Mouse (Mus musculus) G1E (cell line): ENCODE measurements at regions not wholly inside any gene's neighbourhood (a gene's known extent, or its start where the extent isn't known, plus 50 kb on each side); places are given as distances from the start of the nearest gene placed in this dataset.

Experiments used
- ATAC-seq: 2 replicates; pipeline ENCODE4 v1.8.0; 2016; ENCODE audit warnings: mild to moderate bottlenecking; ENCODE audit not compliant: insufficient number of reproducible peaks, poor library complexity, low FRiP score, severe bottlenecking; ENCODE audit errors: extremely low read depth
- DNase-seq: peaks from one replicate; pipeline ENCODE4 v3.0.0; 2012; ENCODE audit warnings: low spot score
- H3K27me3 ChIP-seq: 2 replicates; pipeline ENCODE4 v1.6.1; 2012; ENCODE audit warnings: mild to moderate bottlenecking, low read length, inconsistent platforms; ENCODE audit not compliant: insufficient read depth
- H3K36me3 ChIP-seq: replicated peaks from 2 replicates; pipeline ENCODE3; 2012; ENCODE audit warnings: mild to moderate bottlenecking, inconsistent platforms
- H3K4me1 ChIP-seq: 2 replicates; pipeline ENCODE4 v1.6.1; 2012; ENCODE audit warnings: low read depth, low read length, inconsistent platforms, mixed read lengths; ENCODE audit not compliant: insufficient read depth
- H3K4me3 ChIP-seq: 2 replicates; pipeline ENCODE4 v1.5.1; 2012; ENCODE audit warnings: low read depth, mild to moderate bottlenecking, inconsistent platforms, low read length, moderate library complexity, mixed read lengths
- H3K9me3 ChIP-seq: replicated peaks from 2 replicates; pipeline ENCODE4 v1.6.1; 2012; ENCODE audit warnings: inconsistent platforms
- CTCF ChIP-seq: IDR thresholded peaks from 2 replicates; pipeline ENCODE4 v1.5.1; 2012; ENCODE audit warnings: low read depth, low read length, inconsistent platforms, mixed read lengths
- GATA1 ChIP-seq: IDR thresholded peaks from 2 replicates; pipeline ENCODE4 v1.6.1; 2012; ENCODE audit warnings: borderline replicate concordance, low read length, inconsistent platforms, mixed read lengths
- GATA2 ChIP-seq: IDR thresholded peaks from 2 replicates; pipeline ENCODE4 v1.6.1; 2012; ENCODE audit warnings: low read depth, low read length, inconsistent platforms, borderline replicate concordance
- POLR2AphosphoS5 ChIP-seq: IDR thresholded peaks from 2 replicates; pipeline ENCODE4 v1.6.1; 2012; ENCODE audit warnings: low read depth, low read length, inconsistent platforms; ENCODE audit not compliant: insufficient replicate concordance
- TAL1 ChIP-seq: conservative IDR thresholded peaks from 2 replicates; pipeline ENCODE4 v1.6.1; 2012; ENCODE audit warnings: low read depth, low read length, inconsistent platforms, mixed read lengths

DNA sequence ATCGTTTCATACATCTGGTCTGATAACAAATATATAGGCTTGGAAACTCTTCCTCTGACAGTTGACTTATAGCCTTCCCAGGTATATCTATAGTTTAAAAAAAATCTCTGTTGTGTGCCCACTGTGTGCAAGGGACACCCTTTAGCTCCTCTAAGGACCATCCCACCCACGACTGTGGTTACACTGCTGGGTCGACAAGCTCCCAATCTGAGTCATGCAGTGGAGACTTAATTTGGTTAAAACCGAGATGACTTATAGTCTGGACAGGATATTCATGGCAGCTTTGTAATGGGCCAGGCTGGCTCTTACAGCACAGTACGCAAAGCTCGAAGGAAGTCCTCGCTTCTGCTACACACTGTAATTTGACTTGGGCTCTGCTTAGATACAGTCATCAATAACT lies 96.1 kb upstream of the Rrp15 start:
- Histone ChIP-seq H3K9me3 (peaks cover 42% of the 10 kb centered on the region), H3K4me3 (no peak overlapping the region), H3K36me3 (no peaks in the 10 kb centered on the region), H3K27me3 (no peaks in the 10 kb centered on the region), H3K4me1 (no peaks in the 10 kb centered on the region)
- DNase-seq (no peak), ATAC-seq (no peak)
- TF ChIP-seq POLR2AphosphoS5 = no peak
- TF ChIP-seq GATA1 = no peak
- no peak for TF ChIP-seq CTCF
- TF ChIP-seq GATA2 = no peak
- no peak for TF ChIP-seq TAL1

- H3K4me3 ChIP-seq = no peak overlapping the region
- H3K36me3 ChIP-seq = no peaks in the 10 kb centered on the region
- no peaks in the 10 kb centered on the region for H3K4me1 ChIP-seq
- H3K9me3 ChIP-seq = peaks cover 20% of the 10 kb centered on the region
- H3K27me3 ChIP-seq = no peaks in the 10 kb centered on the region
- no peak for DNase-seq
- TF ChIP-seq POLR2AphosphoS5 = no peak
- no peak for TF ChIP-seq GATA1
- TF ChIP-seq CTCF = no peak
- no peak for TF ChIP-seq TAL1
- no peak for ATAC-seq
These were observed 85.0 kb upstream of the Rrp15 start for GRCm38 (mm10) chr1:186833896-186834800.

GRCm38 (mm10) chr1:186833441-186833895 lies 84.3 kb upstream of the Rrp15 start:
- Histone ChIP-seq H3K9me3 (peaks cover 18% of the 10 kb centered on the region), H3K36me3 (no peaks in the 10 kb centered on the region), H3K27me3 (no peaks in the 10 kb centered on the region), H3K4me3 (no peak overlapping the region), H3K4me1 (no peaks in the 10 kb centered on the region)
- TF ChIP-seq POLR2AphosphoS5 (no peak), CTCF (no peak), GATA2 (no peak), GATA1 (no peak), TAL1 (no peak)
- ATAC-seq = no peak
- DNase-seq = no peak

- no peak for TF ChIP-seq GATA1
- H3K36me3 ChIP-seq = no peaks in the 10 kb centered on the region
- peaks cover 3% of the 10 kb centered on the region; the same call in 1 of the 2 replicates for H3K9me3 ChIP-seq
- DNase-seq (no peak), ATAC-seq (no peak)
- no peaks in the 10 kb centered on the region for H3K4me1 ChIP-seq
- H3K4me3 ChIP-seq = no peak overlapping the region
- no peaks in the 10 kb centered on the region for H3K27me3 ChIP-seq
These were observed 78.6 kb upstream of the Rrp15 start for GRCm38 (mm10) chr1:186827773-186828172.

GRCm38 (mm10) chr1:186808192-186808960 lies 59.2 kb upstream of the Rrp15 start:
- DNase-seq (no peak), ATAC-seq (no peak)
- no peaks in the 10 kb centered on the region for H3K4me1 ChIP-seq
- H3K36me3 ChIP-seq = no peaks in the 10 kb centered on the region
- no peaks in the 10 kb centered on the region for H3K27me3 ChIP-seq
- no peak overlapping the region for H3K4me3 ChIP-seq
- peaks cover 34% of the 10 kb centered on the region for H3K9me3 ChIP-seq
- TF ChIP-seq GATA1 = no peak
- TF ChIP-seq TAL1 = no peak
- no peak for TF ChIP-seq POLR2AphosphoS5
- TF ChIP-seq GATA2 = no peak
- no peak for TF ChIP-seq CTCF

- H3K36me3 ChIP-seq = no peaks in the 10 kb centered on the region
- DNase-seq (no peak), ATAC-seq (no peak)
- no peaks in the 10 kb centered on the region for H3K27me3 ChIP-seq
- no peak for TF ChIP-seq GATA2
- TF ChIP-seq GATA1 = no peak
- no peak for TF ChIP-seq CTCF
- no peak for TF ChIP-seq POLR2AphosphoS5
- no peak for TF ChIP-seq TAL1
- H3K9me3 ChIP-seq = peaks cover 23% of the 10 kb centered on the region
- H3K4me1 ChIP-seq = no peaks in the 10 kb centered on the region
- H3K4me3 ChIP-seq = no peak overlapping the region
These were observed 55.3 kb upstream of the Rrp15 start for GRCm38 (mm10) chr1:186804451-186804850.
